Mouse (Mus musculus) hindbrain, embryonic 16.5 days (tissue): ENCODE results near the gene Dpt. TPM values are rescaled to one million over a fixed set of nuclear protein-coding genes. Genes with fewer than 3 reads are reported as not detected.
A peak's percentile ranks its signal among the peaks of the same experiment; 100 is the strongest.
"Not testable (repeated sequence)": the region's sequence is repeated elsewhere in the genome, so short reads cannot be mapped to it uniquely, and the experiment has no call there.

ENCODE experiments used
- ATAC-seq: fragments of 200-750 bp; cut with Nextera tagmentation; 2 replicates; pipeline ENCODE4 v1.8.0; 2017; ENCODE audit warnings: moderate TSS enrichment, moderate library complexity
- H3K27ac ChIP-seq: fragments of 300-500 bp; sonication (generic); 2 replicates; pipeline ENCODE4 v1.5.1; 2014; ENCODE audit warnings: low read depth, mild to moderate bottlenecking, control low read depth, low read length, moderate library complexity
- H3K27me3 ChIP-seq: fragments of 300-500 bp; sonication (generic); replicated peaks from 2 replicates; pipeline ENCODE4 v1.6.1; 2014; ENCODE audit warnings: low read length; ENCODE audit not compliant: control insufficient read depth, insufficient read depth
- H3K36me3 ChIP-seq: fragments of 300-500 bp; sonication (generic); 2 replicates; pipeline ENCODE4 v1.6.1; 2014; ENCODE audit warnings: mild to moderate bottlenecking, low read length, moderate library complexity, mixed read lengths; ENCODE audit not compliant: control insufficient read depth, insufficient read depth
- H3K4me1 ChIP-seq: fragments of 300-500 bp; sonication (generic); 2 replicates; pipeline ENCODE4 v1.6.1; 2014; ENCODE audit warnings: low read depth, low read length; ENCODE audit not compliant: control insufficient read depth, insufficient read depth
- H3K4me2 ChIP-seq: fragments of 300-500 bp; sonication (generic); 2 replicates; pipeline ENCODE4 v1.6.1; 2014; ENCODE audit warnings: mild to moderate bottlenecking, low read length, control low read depth, moderate library complexity
- H3K4me3 ChIP-seq: fragments of 300-500 bp; sonication (generic); 2 replicates; pipeline ENCODE4 v1.5.1; 2014; ENCODE audit warnings: mild to moderate bottlenecking, low read length, control low read depth, moderate library complexity
- H3K9ac ChIP-seq: fragments of 300-500 bp; sonication (generic); 2 replicates; pipeline ENCODE4 v1.6.1; 2014; ENCODE audit warnings: low read depth, mild to moderate bottlenecking, control low read depth, low read length, moderate library complexity
- H3K9me3 ChIP-seq: fragments of 300-500 bp; sonication (generic); 2 replicates; pipeline ENCODE4 v1.6.1; 2014; ENCODE audit warnings: mild to moderate bottlenecking, low read length, moderate library complexity; ENCODE audit not compliant: control insufficient read depth
- WGBS: fragments of 180-500 bp; shearing (Covaris S2); extraction: QIAGEN DNeasy Blood & Tissue Kit; methylation state at CpG from one replicate; pipeline ENCODE4 v1.1.7; 2014; 5-methylcytosine and 5-hydroxymethylcytosine counted together
- polyA plus RNA-seq: library from polyadenylated mRNA; unstranded; fragments of >200 nt; fragmentation: Nextera tagmentation; extraction: Ambion mirVana; gene quantifications from 2 replicates; pipeline ENCODE4 v1.2.1, GENCODE M21; 2015

The Dpt gene
- polyA plus RNA-seq, 1 experiment from 2014 or later = 3.1 TPM

GRCm38 (mm10) chr1:164832459-164832858 is 36.0 kb downstream of the Dpt start:
- Histone ChIP-seq H3K9me3 (no peaks in the 10 kb centered on the region), H3K4me3 (no peak overlapping the region), H3K9ac (no peak overlapping the region), H3K36me3 (no peaks in the 10 kb centered on the region), H3K4me2 (no peak overlapping the region), H3K27ac (no peak overlapping the region), H3K4me1 (no peaks in the 10 kb centered on the region), H3K27me3 (no peaks in the 10 kb centered on the region)
- ATAC-seq = no peak
- WGBS = 86% methylated on average over 5 of the region's 5 CpGs

GRCm38 (mm10) chr1:164848616-164849265 is 52.3 kb downstream of the Dpt start:
- H3K27me3 ChIP-seq = no peaks in the 10 kb centered on the region
- no peak overlapping the region for H3K4me3 ChIP-seq
- H3K9ac ChIP-seq = no peak overlapping the region
- H3K9me3 ChIP-seq = no peaks in the 10 kb centered on the region
- H3K4me2 ChIP-seq = no peak overlapping the region
- H3K36me3 ChIP-seq = no peaks in the 10 kb centered on the region
- ATAC-seq = no peak
- H3K4me1 ChIP-seq = no peaks in the 10 kb centered on the region
- WGBS = 76% methylated on average over 7 of the region's 7 CpGs
- H3K27ac ChIP-seq = no peak overlapping the region

- not testable (repeated sequence) for H3K4me3 ChIP-seq, H3K9ac ChIP-seq, H3K4me2 ChIP-seq, H3K27ac ChIP-seq, ATAC-seq, H3K9me3 ChIP-seq, H3K36me3 ChIP-seq, H3K27me3 ChIP-seq, H3K4me1 ChIP-seq
- 60% methylated on average over 2 of the region's 2 CpGs for WGBS
Measured at GRCm38 (mm10) chr1:164855700-164856099, 59.3 kb downstream of the Dpt start.

- Histone ChIP-seq H3K27me3 (no peaks in the 10 kb centered on the region), H3K36me3 (no peaks in the 10 kb centered on the region), H3K4me1 (peaks cover 5% of the 10 kb centered on the region; the same call in 1 of the 2 replicates), H3K4me3 (no peak overlapping the region), H3K4me2 (no peak overlapping the region), H3K27ac (no peak overlapping the region), H3K9ac (no peak overlapping the region), H3K9me3 (no peaks in the 10 kb centered on the region)
- no peak for ATAC-seq
- WGBS = 73% methylated on average over 11 of the region's 11 CpGs
Measured at GRCm38 (mm10) chr1:164859952-164860351, 63.5 kb downstream of the Dpt start.

- no peaks in the 10 kb centered on the region for H3K9me3 ChIP-seq
- H3K27me3 ChIP-seq = no peaks in the 10 kb centered on the region
- WGBS = 94% methylated on average over 2 of the region's 2 CpGs
- H3K27ac ChIP-seq = no peak overlapping the region
- H3K9ac ChIP-seq = no peak overlapping the region
- ATAC-seq = no peak; the same call in 1 of the 2 replicates
- H3K4me1 ChIP-seq = peaks cover 5% of the 10 kb centered on the region; the same call in 1 of the 2 replicates
- H3K36me3 ChIP-seq = no peaks in the 10 kb centered on the region
- no peak overlapping the region for H3K4me3 ChIP-seq
- no peak overlapping the region for H3K4me2 ChIP-seq
Measured at GRCm38 (mm10) chr1:164860782-164861181, 64.3 kb downstream of the Dpt start.

GRCm38 (mm10) chr1:164861501-164861900 is 65.1 kb downstream of the Dpt start:
- no peak for ATAC-seq
- H3K9ac ChIP-seq = no peak overlapping the region
- H3K4me1 ChIP-seq = peaks cover 5% of the 10 kb centered on the region; the same call in 1 of the 2 replicates
- no peak overlapping the region for H3K27ac ChIP-seq
- WGBS = 59% methylated on average over 4 of the region's 4 CpGs
- H3K36me3 ChIP-seq = no peaks in the 10 kb centered on the region
- no peaks in the 10 kb centered on the region for H3K27me3 ChIP-seq
- no peaks in the 10 kb centered on the region for H3K9me3 ChIP-seq
- no peak overlapping the region for H3K4me3 ChIP-seq
- no peak overlapping the region for H3K4me2 ChIP-seq

GRCm38 (mm10) chr1:164862946-164863883 is 66.8 kb downstream of the Dpt start:
- ATAC-seq = peak; percentile 69
- no peaks in the 10 kb centered on the region for H3K27me3 ChIP-seq
- H3K9ac ChIP-seq = no peak overlapping the region
- no peaks in the 10 kb centered on the region for H3K9me3 ChIP-seq
- no peaks in the 10 kb centered on the region for H3K36me3 ChIP-seq
- H3K4me1 ChIP-seq = peaks cover 5% of the 10 kb centered on the region; the same call in 1 of the 2 replicates
- no peak overlapping the region for H3K4me3 ChIP-seq
- H3K27ac ChIP-seq = no peak overlapping the region
- no peak overlapping the region for H3K4me2 ChIP-seq
- WGBS = 47% methylated on average over 12 of the region's 12 CpGs

GRCm38 (mm10) chr1:164864666-164865065 is 68.2 kb downstream of the Dpt start:
- no peak overlapping the region for H3K4me2 ChIP-seq
- H3K27ac ChIP-seq = no peak overlapping the region
- ATAC-seq = no peak
- H3K4me3 ChIP-seq = no peak overlapping the region
- no peak overlapping the region for H3K9ac ChIP-seq
- WGBS = 93% methylated on average over 3 of the region's 3 CpGs
- H3K4me1 ChIP-seq = peaks cover 5% of the 10 kb centered on the region; the same call in 1 of the 2 replicates
- H3K36me3 ChIP-seq = no peaks in the 10 kb centered on the region
- H3K27me3 ChIP-seq = no peaks in the 10 kb centered on the region
- H3K9me3 ChIP-seq = no peaks in the 10 kb centered on the region

GRCm38 (mm10) chr1:164870694-164871093 is 74.2 kb downstream of the Dpt start:
- Histone ChIP-seq H3K9me3 (no peaks in the 10 kb centered on the region), H3K27me3 (no peaks in the 10 kb centered on the region), H3K4me2 (no peak overlapping the region), H3K4me3 (no peak overlapping the region), H3K4me1 (no peaks in the 10 kb centered on the region), H3K36me3 (no peaks in the 10 kb centered on the region), H3K9ac (no peak overlapping the region), H3K27ac (no peak overlapping the region)
- no peak for ATAC-seq
- 52% methylated on average over 7 of the region's 7 CpGs for WGBS
